Mouse (Mus musculus) kidney, embryonic 15.5 days (tissue): ENCODE measurements around the gene Gdf11. TPM values are rescaled to one million over a fixed set of nuclear protein-coding genes. Genes with fewer than 3 reads are reported as not detected.

Experiments used
- ATAC-seq: fragments of 200-750 bp; cut with Nextera tagmentation; replicated peaks from 2 replicates; pipeline ENCODE4 v1.8.0; 2017; ENCODE audit warnings: moderate TSS enrichment; ENCODE audit not compliant: low FRiP score
- H3K27ac ChIP-seq: fragments of 300-500 bp; sonication (generic); 2 replicates; pipeline ENCODE4 v1.5.1; 2015; ENCODE audit warnings: mild to moderate bottlenecking, inconsistent platforms
- H3K27me3 ChIP-seq: fragments of 300-500 bp; sonication (generic); 2 replicates; pipeline ENCODE4 v1.6.1; 2015; ENCODE audit warnings: inconsistent platforms
- H3K36me3 ChIP-seq: fragments of 300-500 bp; sonication (generic); 2 replicates; pipeline ENCODE4 v1.6.1; 2015; ENCODE audit warnings: inconsistent platforms
- H3K4me1 ChIP-seq: fragments of 300-500 bp; sonication (generic); 2 replicates; pipeline ENCODE4 v1.6.1; 2015; ENCODE audit warnings: inconsistent platforms
- H3K4me2 ChIP-seq: fragments of 300-500 bp; sonication (generic); 2 replicates; pipeline ENCODE4 v1.6.1; 2015; ENCODE audit warnings: moderate library complexity, mild to moderate bottlenecking, inconsistent platforms
- H3K4me3 ChIP-seq: fragments of 300-500 bp; sonication (generic); replicated peaks from 2 replicates; pipeline ENCODE4 v1.5.1; 2015; ENCODE audit warnings: mild to moderate bottlenecking, inconsistent platforms
- H3K9ac ChIP-seq: fragments of 300-500 bp; sonication (generic); 2 replicates; pipeline ENCODE4 v1.6.1; 2015; ENCODE audit warnings: mild to moderate bottlenecking, inconsistent platforms
- H3K9me3 ChIP-seq: fragments of 300-500 bp; sonication (generic); replicated peaks from 2 replicates; pipeline ENCODE4 v1.6.1; 2016; ENCODE audit warnings: inconsistent platforms
- WGBS: fragments of 180-500 bp; shearing (Covaris S2); methylation state at CpG from one replicate; pipeline ENCODE4 v1.1.7; 2015; ENCODE audit warnings: mixed read lengths; 5-methylcytosine and 5-hydroxymethylcytosine counted together
- polyA plus RNA-seq: library from polyadenylated mRNA; unstranded; fragments of >200 nt; fragmentation: Nextera tagmentation; extraction: Ambion mirVana; gene quantifications from 2 replicates; pipeline ENCODE4 v1.2.1, GENCODE M21; 2015

The Gdf11 gene
- polyA plus RNA-seq, 1 experiment from 2014 or later = 7.2 TPM

GRCm38 (mm10) chr10:128929638-128930378 is 38.3 kb upstream of the Gdf11 start:
- H3K27me3 ChIP-seq = peaks cover 63% of the 10 kb centered on the region
- no peaks in the 10 kb centered on the region for H3K36me3 ChIP-seq
- H3K4me2 ChIP-seq = no peak overlapping the region
- no peak for ATAC-seq
- H3K27ac ChIP-seq = no peak overlapping the region
- peaks cover 16% of the 10 kb centered on the region for H3K4me1 ChIP-seq
- no peaks in the 10 kb centered on the region for H3K9me3 ChIP-seq
- 68% methylated on average over 7 of the region's 7 CpGs for WGBS
- no peak overlapping the region for H3K4me3 ChIP-seq
- no peak overlapping the region for H3K9ac ChIP-seq

GRCm38 (mm10) chr10:128928356-128928755 is 36.8 kb upstream of the Gdf11 start:
- H3K4me1 ChIP-seq = peaks cover 11% of the 10 kb centered on the region

GRCm38 (mm10) chr10:128923935-128924334 is 32.4 kb upstream of the Gdf11 start, which contains the start of gene Bloc1s1:
Gene Bloc1s1 (minus strand): TSS chr10:128924035.
- peak within 1 kb of the TSS; percentile 69 for H3K4me3 ChIP-seq
- no peaks in the 10 kb centered on the region; the same call in 1 of the 2 replicates for H3K36me3 ChIP-seq
- H3K4me2 ChIP-seq = peak within 1 kb of the TSS; percentile 85
- H3K27me3 ChIP-seq = peaks cover 10% of the 10 kb centered on the region; the same call in 1 of the 2 replicates
- peak within 1 kb of the TSS; percentile 70 for H3K9ac ChIP-seq
- peaks cover 45% of the 10 kb centered on the region for H3K4me1 ChIP-seq
- ATAC-seq = no peak
- H3K27ac ChIP-seq = peak within 1 kb of the TSS; percentile 95
- 62% methylated on average over 9 of the region's 9 CpGs for WGBS
- no peaks in the 10 kb centered on the region for H3K9me3 ChIP-seq

More at GRCm38 (mm10) chr10:128928356-128928755, 36.8 kb upstream of the Gdf11 start:
- Histone ChIP-seq H3K36me3 (no peaks in the 10 kb centered on the region), H3K9ac (no peak overlapping the region), H3K4me2 (no peak overlapping the region), H3K27ac (no peak overlapping the region), H3K9me3 (no peaks in the 10 kb centered on the region), H3K27me3 (peaks cover 49% of the 10 kb centered on the region), H3K4me3 (no peak overlapping the region)
- ATAC-seq = no peak
- 37% methylated on average over 4 of the region's 4 CpGs for WGBS

- Histone ChIP-seq H3K36me3 (peaks cover 7% of the 10 kb centered on the region), H3K9ac (peak overlapping the region; percentile 70), H3K4me1 (peaks cover 50% of the 10 kb centered on the region), H3K27me3 (peaks cover 9% of the 10 kb centered on the region; the same call in 1 of the 2 replicates), H3K27ac (peak overlapping the region; percentile 95), H3K4me3 (peak overlapping the region; percentile 69), H3K9me3 (no peaks in the 10 kb centered on the region), H3K4me2 (peak overlapping the region; percentile 85)
- peak; percentile 97 for ATAC-seq
- WGBS = under 1% methylated on average over 39 of the region's 42 CpGs
Observed at GRCm38 (mm10) chr10:128923013-128923691, 31.6 kb upstream of the Gdf11 start.

GRCm38 (mm10) chr10:128922822-128923012 is 31.2 kb upstream of the Gdf11 start, which contains the start of gene Rdh5:
Gene Rdh5 (minus strand): TSS chr10:128922888.
- H3K9ac ChIP-seq = peak within 1 kb of the TSS; percentile 70
- H3K27ac ChIP-seq = peak within 1 kb of the TSS; percentile 95
- peaks cover 52% of the 10 kb centered on the region for H3K4me1 ChIP-seq
- H3K4me2 ChIP-seq = peak within 1 kb of the TSS; percentile 85
- peaks cover 11% of the 10 kb centered on the region for H3K36me3 ChIP-seq
- peaks cover 5% of the 10 kb centered on the region; the same call in 1 of the 2 replicates for H3K27me3 ChIP-seq
- ATAC-seq = no peak
- 14% methylated on average over 1 of the region's 1 CpGs for WGBS
- no peaks in the 10 kb centered on the region for H3K9me3 ChIP-seq
- peak within 1 kb of the TSS; percentile 69 for H3K4me3 ChIP-seq

GRCm38 (mm10) chr10:128921883-128922821 is 30.6 kb upstream of the Gdf11 start:
- Histone ChIP-seq H3K4me3 (peak overlapping the region; percentile 69), H3K9me3 (no peaks in the 10 kb centered on the region), H3K4me1 (peaks cover 52% of the 10 kb centered on the region), H3K36me3 (peaks cover 17% of the 10 kb centered on the region), H3K4me2 (peak overlapping the region; percentile 85), H3K9ac (peak overlapping the region; percentile 70), H3K27me3 (peaks cover 4% of the 10 kb centered on the region; the same call in 1 of the 2 replicates), H3K27ac (peak overlapping the region; percentile 95)
- 70% methylated on average over 16 of the region's 16 CpGs for WGBS
- ATAC-seq = peak; percentile 1; the same call in 1 of the 2 replicates

GRCm38 (mm10) chr10:128921251-128921650 is 29.7 kb upstream of the Gdf11 start:
- no peak overlapping the region for H3K4me3 ChIP-seq
- peak overlapping the region; percentile 70 for H3K27ac ChIP-seq
- 40% methylated on average over 1 of the region's 1 CpGs for WGBS

GRCm38 (mm10) chr10:128920736-128921161 is 29.2 kb upstream of the Gdf11 start:
- Histone ChIP-seq H3K4me2 (0 out of 2 replicates have a peak overlapping the region, but pooled peaks have one; percentile 1), H3K9ac (no peak overlapping the region), H3K27ac (peak overlapping the region; percentile 70), H3K4me1 (peaks cover 52% of the 10 kb centered on the region), H3K27me3 (no peaks in the 10 kb centered on the region), H3K36me3 (peaks cover 29% of the 10 kb centered on the region), H3K4me3 (no peak overlapping the region), H3K9me3 (no peaks in the 10 kb centered on the region)
- WGBS = 47% methylated on average over 3 of the region's 3 CpGs
- ATAC-seq = no peak

More at GRCm38 (mm10) chr10:128921251-128921650, 29.7 kb upstream of the Gdf11 start:
- peaks cover 52% of the 10 kb centered on the region for H3K4me1 ChIP-seq
- no peaks in the 10 kb centered on the region for H3K9me3 ChIP-seq
- H3K4me2 ChIP-seq = peak overlapping the region; percentile 85; the same call in 1 of the 2 replicates
- no peak for ATAC-seq
- peaks cover 26% of the 10 kb centered on the region for H3K36me3 ChIP-seq
- no peak overlapping the region; the same call in 1 of the 2 replicates for H3K9ac ChIP-seq
- no peaks in the 10 kb centered on the region for H3K27me3 ChIP-seq

GRCm38 (mm10) chr10:128919966-128920365 is 28.4 kb upstream of the Gdf11 start:
- H3K27me3 ChIP-seq = no peaks in the 10 kb centered on the region
- peak overlapping the region; percentile 70 for H3K27ac ChIP-seq
- H3K4me2 ChIP-seq = no peak overlapping the region
- no peaks in the 10 kb centered on the region for H3K9me3 ChIP-seq
- ATAC-seq = no peak
- peaks cover 52% of the 10 kb centered on the region for H3K4me1 ChIP-seq
- no peak overlapping the region for H3K9ac ChIP-seq
- H3K36me3 ChIP-seq = peaks cover 37% of the 10 kb centered on the region
- 82% methylated on average over 7 of the region's 7 CpGs for WGBS
- H3K4me3 ChIP-seq = no peak overlapping the region

- Histone ChIP-seq H3K4me2 (no peak overlapping the region), H3K4me3 (no peak overlapping the region), H3K9me3 (no peaks in the 10 kb centered on the region), H3K27ac (peak overlapping the region; percentile 70), H3K27me3 (no peaks in the 10 kb centered on the region), H3K36me3 (peaks cover 44% of the 10 kb centered on the region), H3K4me1 (peaks cover 52% of the 10 kb centered on the region), H3K9ac (no peak overlapping the region)
- 0 out of 2 replicates have a peak, but pooled peaks have one; percentile 3 for ATAC-seq
- WGBS = 36% methylated on average over 6 of the region's 6 CpGs
Observed at GRCm38 (mm10) chr10:128919203-128919631, 27.7 kb upstream of the Gdf11 start.

GRCm38 (mm10) chr10:128918246-128918645 is 26.7 kb upstream of the Gdf11 start:
- Histone ChIP-seq H3K9ac (no peak overlapping the region), H3K27ac (peak overlapping the region; percentile 70), H3K4me3 (no peak overlapping the region), H3K36me3 (peaks cover 54% of the 10 kb centered on the region), H3K9me3 (no peaks in the 10 kb centered on the region), H3K4me1 (peaks cover 53% of the 10 kb centered on the region), H3K4me2 (no peak overlapping the region), H3K27me3 (no peaks in the 10 kb centered on the region)
- no peak for ATAC-seq
- 79% methylated on average over 7 of the region's 7 CpGs for WGBS
